Comparison of ENCODE assay signal across 8 mouse cellular contexts in genomic region chr9:72491559-72492193, GRCm38 (mm10). TPM values are rescaled to one million over a fixed set of nuclear protein-coding genes. Genes with fewer than 3 reads are reported as not detected.
DNase-seq lines count a peak whose midpoint lies in the region; ATAC-seq and TF ChIP-seq lines count a peak whose summit lies in the region.

No protein-coding gene starts in this region.

- peaks cover 3% of the 10 kb centered on the region; the same call in 1 of the 2 replicates for H3K4me1 ChIP-seq in forebrain, embryonic 11.5 days (replicated peaks; ENCODE audit: control insufficient read depth, insufficient read depth, low read length)
- peaks cover 6% of the 10 kb centered on the region; the same call in 1 of the 2 replicates for H3K4me1 ChIP-seq in heart, postnatal 0 days (ENCODE audit: control insufficient read depth, insufficient read depth)
- peaks cover 22% of the 10 kb centered on the region for H3K4me1 ChIP-seq in liver, embryonic 16.5 days (ENCODE audit: control insufficient read depth, low read depth, low read length)
- H3K4me1 ChIP-seq in neural tube, embryonic 13.5 days (replicated peaks), result peaks cover 20% of the 10 kb centered on the region
- H3K4me1 ChIP-seq in testis, adult 2 months (ENCODE audit: control insufficient read depth, insufficient read depth, low read length), result peaks cover 4% of the 10 kb centered on the region

- peak; percentile 47; the same call in 1 of the 2 replicates for TF ChIP-seq EP300 in heart, postnatal 0 days (IDR thresholded peaks at IDR 0.05; ENCODE audit: low read depth)

- WGBS in forebrain, embryonic 11.5 days, result under 1% methylated on average over 32 of the region's 32 CpGs
- under 1% methylated on average over 32 of the region's 32 CpGs for WGBS in heart, postnatal 0 days
- under 1% methylated on average over 32 of the region's 32 CpGs for WGBS in liver, embryonic 16.5 days (ENCODE audit: insufficient replicate concordance)
- WGBS in neural tube, embryonic 13.5 days, result under 1% methylated on average over 32 of the region's 32 CpGs

- peak overlapping the region; percentile 57 for H3K4me2 ChIP-seq in forebrain, embryonic 11.5 days (ENCODE audit: low read depth, low read length, severe bottlenecking)
- peak overlapping the region; percentile 76 for H3K4me2 ChIP-seq in heart, postnatal 0 days (ENCODE audit: low read depth, low read length)
- H3K4me2 ChIP-seq in liver, embryonic 16.5 days (ENCODE audit: low read depth, low read length), result peak overlapping the region; percentile 84
- H3K4me2 ChIP-seq in neural tube, embryonic 13.5 days, result peak overlapping the region; percentile 80

- ATAC-seq in forebrain, embryonic 11.5 days (replicated peaks; ENCODE audit: low FRiP score), result peak; percentile 98
- ATAC-seq in heart, postnatal 0 days (ENCODE audit: insufficient read depth, low read depth), result peak; percentile 98
- ATAC-seq in liver, embryonic 16.5 days (ENCODE audit: low read depth), result peak; percentile 98
- peak; percentile 94 for ATAC-seq in neural tube, embryonic 13.5 days (ENCODE audit: low read depth)

- TF ChIP-seq POLR2A in testis, adult 2 months (IDR thresholded peaks at IDR 0.05; ENCODE audit: control insufficient read depth, low read depth, low read length), result peak; percentile 94

- peak overlapping the region; percentile 80 for H3K4me3 ChIP-seq in forebrain, embryonic 11.5 days (ENCODE audit: low read depth, low read length)
- peak overlapping the region; percentile 77 for H3K4me3 ChIP-seq in heart, postnatal 0 days (ENCODE audit: low read depth, low read length)
- peak overlapping the region; percentile 88 for H3K4me3 ChIP-seq in liver, embryonic 16.5 days (ENCODE audit: low read depth, low read length)
- H3K4me3 ChIP-seq in neural tube, embryonic 13.5 days, result peak overlapping the region; percentile 76
- H3K4me3 ChIP-seq in testis, adult 2 months (ENCODE audit: control insufficient read depth, low read depth, low read length), result peak overlapping the region; percentile 99

- peak overlapping the region; percentile 70 for H3K9ac ChIP-seq in forebrain, embryonic 11.5 days (ENCODE audit: low read length)
- H3K9ac ChIP-seq in heart, postnatal 0 days (replicated peaks; ENCODE audit: low read depth, low read length), result peak overlapping the region; percentile 61
- H3K9ac ChIP-seq in liver, embryonic 16.5 days (ENCODE audit: low read depth, low read length), result peak overlapping the region; percentile 70
- H3K9ac ChIP-seq in neural tube, embryonic 13.5 days, result peak overlapping the region; percentile 80

- H3K9me3 ChIP-seq in forebrain, embryonic 11.5 days (ENCODE audit: control insufficient read depth, low read length), result no peaks in the 10 kb centered on the region
- no peaks in the 10 kb centered on the region for H3K9me3 ChIP-seq in heart, postnatal 0 days (replicated peaks; ENCODE audit: control insufficient read depth, low read length)
- no peaks in the 10 kb centered on the region for H3K9me3 ChIP-seq in liver, embryonic 16.5 days (replicated peaks; ENCODE audit: control insufficient read depth, low read length)
- no peaks in the 10 kb centered on the region for H3K9me3 ChIP-seq in neural tube, embryonic 13.5 days

- H3K36me3 ChIP-seq in forebrain, embryonic 11.5 days (ENCODE audit: control insufficient read depth, insufficient read depth, low read length), result no peaks in the 10 kb centered on the region
- no peaks in the 10 kb centered on the region for H3K36me3 ChIP-seq in heart, postnatal 0 days (replicated peaks; ENCODE audit: control insufficient read depth, insufficient read depth, low read length)
- H3K36me3 ChIP-seq in liver, embryonic 16.5 days (ENCODE audit: control insufficient read depth, insufficient read depth), result no peaks in the 10 kb centered on the region
- peaks cover 4% of the 10 kb centered on the region; the same call in 1 of the 2 replicates for H3K36me3 ChIP-seq in neural tube, embryonic 13.5 days
- H3K36me3 ChIP-seq in testis, adult 2 months (ENCODE audit: control insufficient read depth, insufficient read depth, low read length), result peaks cover 4% of the 10 kb centered on the region

- TF ChIP-seq CTCF in heart, postnatal 0 days (IDR thresholded peaks at IDR 0.05; ENCODE audit: low read depth), result no peak
- TF ChIP-seq CTCF in testis, adult 2 months (IDR thresholded peaks at IDR 0.05; ENCODE audit: control insufficient read depth, insufficient read depth, insufficient replicate concordance, low read depth, low read length), result no peak

- H3K27me3 ChIP-seq in forebrain, embryonic 11.5 days (ENCODE audit: control insufficient read depth, insufficient read depth, low read length), result no peaks in the 10 kb centered on the region
- H3K27me3 ChIP-seq in heart, postnatal 0 days (ENCODE audit: control insufficient read depth, insufficient read depth, low read length), result no peaks in the 10 kb centered on the region
- no peaks in the 10 kb centered on the region for H3K27me3 ChIP-seq in liver, embryonic 16.5 days (ENCODE audit: control insufficient read depth, insufficient read depth, low read depth, low read length)
- no peaks in the 10 kb centered on the region for H3K27me3 ChIP-seq in neural tube, embryonic 13.5 days
- H3K27me3 ChIP-seq in testis, adult 2 months (ENCODE audit: control insufficient read depth, insufficient read depth, low read length), result no peaks in the 10 kb centered on the region

- peak; percentile 82 to 88 for DNase-seq in CD8-positive naive resting alpha-beta T cell, adult 2 months (ENCODE audit: low read depth in 2 of 2, low spot score in 2 of 2)
- peak; percentile 77 for DNase-seq in c-Kit-positive CD71-negative TER-119-negative erythroid progenitor cells, embryonic 14.5 days (ENCODE audit: low read depth)
- DNase-seq in forebrain, embryonic 11.5 days (ENCODE audit: low spot score), result peak; percentile 96
- peak; percentile 82 for DNase-seq in heart, postnatal 0 days (ENCODE audit: low spot score)
- DNase-seq in kidney, postnatal 4 days, result peak; percentile 95 to 96

- peak overlapping the region; percentile 67; the same call in 1 of the 2 replicates for H3K27ac ChIP-seq in forebrain, embryonic 11.5 days (ENCODE audit: low read depth, low read length)
- peak overlapping the region; percentile 85 for H3K27ac ChIP-seq in heart, postnatal 0 days (ENCODE audit: low read depth)
- peak overlapping the region; percentile 76 for H3K27ac ChIP-seq in liver, embryonic 16.5 days (ENCODE audit: low read length)
- peak overlapping the region; percentile 87 for H3K27ac ChIP-seq in neural tube, embryonic 13.5 days (replicated peaks)
- H3K27ac ChIP-seq in testis, adult 2 months (ENCODE audit: control insufficient read depth, insufficient read depth, low read depth, low read length), result peak overlapping the region; percentile 69

RNA-seq across cellular contexts. Expression of gene Tex9, which starts 0.3 kb away (rescaled TPM):
- 75.1 and 77.6 TPM in 2 replicates for polyA plus RNA-seq in forebrain, embryonic 11.5 days (2014; fragmentation: Nextera tagmentation; extraction: Ambion mirVana)
- 0.76 and 9.7 TPM in 2 replicates for total RNA-seq in heart, postnatal 0 days (2014; rRNA removed; ENCODE audit: low replicate concordance)
- 6.3 and 8.4 TPM in 2 replicates for polyA plus RNA-seq in heart, postnatal 0 days (2015; fragmentation: Nextera tagmentation; extraction: Ambion mirVana)
- polyA plus RNA-seq in liver, embryonic 16.5 days (2015; fragmentation: Nextera tagmentation; extraction: Ambion mirVana), result 2.4 and 3.2 TPM in 2 replicates
- polyA plus RNA-seq in neural tube, embryonic 13.5 days (2015; fragmentation: Nextera tagmentation; extraction: Ambion mirVana), result 36.4 and 38.6 TPM in 2 replicates
- 29.3 and 38.0 TPM in 2 replicates for polyA plus RNA-seq in testis, adult 2 months (2012; rRNA removed)

RNA-seq across cellular contexts. Expression of gene Rfx7, which starts 40.4 kb away (rescaled TPM):
- polyA plus RNA-seq in forebrain, embryonic 11.5 days (2014; fragmentation: Nextera tagmentation; extraction: Ambion mirVana), result 27.0 and 28.0 TPM in 2 replicates
- total RNA-seq in heart, postnatal 0 days (2014; rRNA removed; ENCODE audit: low replicate concordance), result 14.5 and 18.9 TPM in 2 replicates
- 2.6 and 3.1 TPM in 2 replicates for polyA plus RNA-seq in heart, postnatal 0 days (2015; fragmentation: Nextera tagmentation; extraction: Ambion mirVana)
- 2.1 and 2.5 TPM in 2 replicates for polyA plus RNA-seq in liver, embryonic 16.5 days (2015; fragmentation: Nextera tagmentation; extraction: Ambion mirVana)
- polyA plus RNA-seq in neural tube, embryonic 13.5 days (2015; fragmentation: Nextera tagmentation; extraction: Ambion mirVana), result 15.0 and 17.2 TPM in 2 replicates
- 5.6 and 6.4 TPM in 2 replicates for polyA plus RNA-seq in testis, adult 2 months (2012; rRNA removed)

RNA-seq across cellular contexts. Expression of gene Mns1, which starts 53.9 kb away (rescaled TPM):
- 48.6 and 51.7 TPM in 2 replicates for polyA plus RNA-seq in forebrain, embryonic 11.5 days (2014; fragmentation: Nextera tagmentation; extraction: Ambion mirVana)
- total RNA-seq in heart, postnatal 0 days (2014; rRNA removed; ENCODE audit: low replicate concordance), result 1.1 and 2.3 TPM in 2 replicates
- 4.7 and 5.1 TPM in 2 replicates for polyA plus RNA-seq in heart, postnatal 0 days (2015; fragmentation: Nextera tagmentation; extraction: Ambion mirVana)
- 87.9 and 88.3 TPM in 2 replicates for polyA plus RNA-seq in liver, embryonic 16.5 days (2015; fragmentation: Nextera tagmentation; extraction: Ambion mirVana)
- polyA plus RNA-seq in neural tube, embryonic 13.5 days (2015; fragmentation: Nextera tagmentation; extraction: Ambion mirVana), result 6.9 and 10.8 TPM in 2 replicates
- polyA plus RNA-seq in testis, adult 2 months (2012; rRNA removed), result 74.4 and 92.1 TPM in 2 replicates

Comparison
In these comparisons a context has a peak if more than half of its experiments do, and no peak if none do; other contexts are left out.
1. Peak in every context shown above with its lines: DNase-seq, ATAC-seq, H3K4me3 ChIP-seq and H3K27ac ChIP-seq.